Mouse (Mus musculus): ENCODE results near the gene Unc45a.
"Not testable (repeated sequence)": the region's sequence is repeated elsewhere in the genome, so short reads cannot be mapped to it uniquely, and the experiment has no call there.

Unc45a gene

DNA sequence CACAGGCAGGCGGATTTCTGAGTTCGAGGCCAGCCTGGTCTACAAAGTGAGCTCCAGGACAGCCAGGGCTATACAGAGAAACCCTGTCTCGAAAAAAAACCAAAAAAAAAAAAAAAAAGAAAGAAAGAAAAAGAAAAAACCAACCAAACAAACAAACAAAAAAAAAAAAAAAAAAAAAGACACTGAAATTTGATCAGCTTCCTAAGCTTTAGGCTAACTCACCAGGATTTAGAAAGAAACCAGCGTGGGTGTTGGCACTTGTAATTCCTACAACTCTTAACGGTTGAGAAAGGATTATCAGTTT lies 16.0 kb downstream of the Unc45a start:
- not testable (repeated sequence) for DNase-seq (ENCODE audit: low read depth)

DNA sequence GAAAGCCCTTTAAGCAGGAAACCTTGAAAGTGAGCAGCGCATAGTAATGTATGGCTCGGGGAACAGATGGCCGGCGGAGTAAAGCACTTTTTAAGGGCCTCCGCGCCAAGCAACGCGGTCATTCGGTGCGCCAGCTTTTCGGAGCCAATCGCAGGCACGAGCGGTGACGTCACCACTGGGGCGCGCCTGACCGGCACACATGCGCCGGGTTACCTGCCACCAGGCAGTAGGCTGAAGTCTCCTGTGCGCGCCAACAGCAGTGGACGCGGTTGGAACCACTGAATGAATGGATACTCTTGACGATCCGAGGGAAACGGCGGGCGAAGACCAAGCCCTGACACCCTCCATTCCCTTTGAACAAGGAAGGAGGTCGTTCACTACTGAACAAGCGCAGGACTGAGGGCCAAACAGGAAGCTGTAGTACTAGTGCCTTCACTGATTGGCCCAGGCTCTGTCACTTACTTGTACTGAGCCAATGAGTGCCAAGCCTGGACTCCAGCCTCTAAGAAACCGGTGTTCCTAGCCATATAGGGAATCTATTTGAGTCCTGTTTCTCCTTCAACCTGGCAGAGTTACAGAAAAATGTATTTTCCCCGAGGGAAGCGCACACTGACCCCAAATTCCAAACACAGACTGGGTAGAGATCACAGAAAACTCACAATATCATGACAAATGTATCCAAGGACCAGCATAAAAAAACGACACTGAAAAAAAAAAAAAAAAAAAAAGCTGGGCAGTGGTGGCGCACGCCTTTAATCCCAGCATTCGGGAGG lies 16.6 kb downstream of the Unc45a start, which contains the start of gene Rccd1:
Gene Rccd1 (minus strand): TSS at position 412 of the 773 bp plus-strand sequence.
- peak; percentile 96 for DNase-seq (ENCODE audit: low read depth)

GRCm38 (mm10) chr7:80323336-80323735 lies 17.5 kb downstream of the Unc45a start:
- DNase-seq (ENCODE audit: low read depth), result peak; percentile 32

GRCm38 (mm10) chr7:80319846-80320496 lies 20.8 kb downstream of the Unc45a start:
- DNase-seq (ENCODE audit: low read depth), result no peak

DNA sequence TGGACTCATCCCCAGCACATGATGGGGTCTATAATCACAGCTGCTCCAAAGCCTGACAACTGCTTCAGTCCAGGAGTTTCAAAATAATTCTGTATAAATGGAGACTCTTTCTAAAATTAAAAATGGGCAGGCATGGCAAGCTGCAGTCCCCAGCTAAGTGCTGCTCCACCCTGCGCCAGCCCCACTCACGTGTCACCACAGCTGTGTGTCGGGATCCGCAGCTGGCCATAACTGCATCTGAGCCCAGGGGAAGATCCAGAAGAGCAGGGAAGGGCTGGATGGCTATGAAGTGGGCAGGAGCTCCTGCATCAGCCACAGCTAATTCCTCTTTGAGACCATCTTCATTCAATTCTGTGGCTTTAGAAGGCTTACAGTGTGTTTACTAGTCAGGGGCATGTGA lies 22.1 kb downstream of the Unc45a start:
- no peak for DNase-seq (ENCODE audit: low read depth)

DNA sequence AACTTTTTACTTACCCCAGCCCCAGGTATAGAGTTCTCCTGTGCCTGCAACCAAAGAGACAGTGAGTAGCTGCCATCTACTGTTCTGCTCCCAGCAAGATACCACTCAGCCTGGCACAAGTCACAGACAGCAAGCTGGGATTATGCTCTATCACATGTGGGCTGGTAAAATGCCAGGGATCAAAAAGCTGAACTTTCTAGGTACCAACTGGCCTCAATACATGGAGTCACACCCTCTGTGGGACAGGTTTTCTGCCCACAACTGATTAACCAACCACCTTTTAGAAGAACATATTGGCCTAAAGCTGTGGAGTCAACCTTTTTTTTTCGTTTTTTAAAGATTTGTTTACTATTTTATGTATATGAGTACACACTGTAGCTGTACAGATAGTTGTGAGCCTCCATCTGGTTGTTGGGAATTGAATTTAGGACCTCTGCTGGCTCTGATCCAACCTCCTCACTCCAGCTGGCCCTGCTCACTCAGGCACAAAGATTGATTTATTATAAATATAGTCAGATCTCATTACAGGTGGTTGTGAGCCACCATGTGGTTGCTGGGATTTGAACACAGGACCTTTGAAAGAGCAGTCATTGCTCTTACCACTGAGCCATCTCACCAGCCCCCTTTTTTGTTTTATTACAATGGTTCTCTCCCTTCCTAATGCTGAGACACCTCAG lies 23.2 kb downstream of the Unc45a start:
- DNase-seq (ENCODE audit: low read depth), result no peak

- DNase-seq (ENCODE audit: low read depth), result no peak
Observed at GRCm38 (mm10) chr7:80315733-80316132, 25.1 kb downstream of the Unc45a start.

- no peak for DNase-seq (ENCODE audit: low read depth)
Observed at GRCm38 (mm10) chr7:80310771-80311170, 30.0 kb downstream of the Unc45a start.

DNA sequence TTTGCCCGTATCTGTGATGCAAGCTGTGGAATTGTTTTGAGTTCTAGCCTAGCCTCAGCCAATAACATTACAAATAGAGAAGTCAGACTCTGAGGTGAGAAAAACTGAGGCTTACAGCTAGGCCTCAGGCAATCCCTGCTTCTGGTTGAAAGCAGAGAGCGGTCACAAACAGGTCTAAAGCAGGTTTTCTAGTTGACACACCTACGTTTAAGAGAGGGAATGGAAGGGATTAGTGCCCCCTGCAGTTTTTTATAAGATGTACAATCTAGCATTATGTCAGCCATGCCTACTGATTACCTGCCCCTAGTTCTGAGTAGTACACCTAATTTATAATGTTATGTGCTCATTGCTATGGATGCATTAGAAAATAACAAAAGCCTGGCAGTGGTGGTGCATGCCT lies 33.0 kb downstream of the Unc45a start:
- DNase-seq (ENCODE audit: low read depth), result no peak

DNA sequence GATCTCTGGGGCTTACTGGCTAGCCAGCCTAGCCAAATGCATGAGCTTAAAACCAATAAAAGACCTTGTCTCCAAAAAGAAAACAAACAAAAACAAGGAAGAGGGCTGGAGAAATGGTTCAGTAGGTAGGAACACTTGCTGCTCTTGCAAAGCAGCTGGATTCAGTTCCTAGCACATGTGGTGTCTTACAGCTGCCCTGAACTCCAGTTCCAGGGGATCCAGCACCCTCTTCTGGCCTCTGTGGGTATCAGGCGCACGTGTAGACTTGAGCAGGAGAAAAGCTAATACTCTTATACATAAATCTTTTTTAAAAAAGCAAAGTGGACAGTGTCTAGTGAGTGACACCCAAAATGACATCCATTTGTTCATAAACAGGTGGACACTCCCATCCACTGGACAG lies 39.3 kb downstream of the Unc45a start:
- peak; percentile 51 for DNase-seq (ENCODE audit: low read depth)

- DNase-seq (ENCODE audit: low read depth), result peak; percentile 74
Observed at GRCm38 (mm10) chr7:80299568-80299967, 41.2 kb downstream of the Unc45a start.

- DNase-seq (ENCODE audit: low read depth), result peak; percentile 57
Observed at GRCm38 (mm10) chr7:80298754-80299153, 42.1 kb downstream of the Unc45a start.

- DNase-seq (ENCODE audit: low read depth), result no peak
Observed at GRCm38 (mm10) chr7:80297041-80297440, 43.8 kb downstream of the Unc45a start.

DNA sequence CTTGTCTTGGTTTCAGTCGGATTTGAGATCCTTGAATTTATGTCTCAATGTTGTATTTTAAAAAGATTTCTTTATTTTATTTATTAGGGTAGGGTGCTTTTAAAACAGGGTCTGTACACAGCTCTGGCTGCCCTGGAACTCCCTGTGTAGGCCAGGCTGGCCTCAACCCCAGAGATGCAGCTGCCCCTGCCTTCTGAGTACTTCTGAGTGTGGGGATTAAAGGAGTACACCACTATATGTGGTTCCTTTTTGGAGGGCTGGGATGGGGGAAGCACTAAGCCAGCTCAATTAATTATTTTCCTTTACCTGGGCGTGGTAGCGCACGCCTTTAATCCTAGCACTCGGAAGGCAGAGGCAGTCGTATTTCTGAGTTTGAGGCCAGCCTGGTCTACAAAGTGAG lies 44.3 kb downstream of the Unc45a start:
- no peak for DNase-seq (ENCODE audit: low read depth)

- no peak for DNase-seq (ENCODE audit: low read depth)
Observed at GRCm38 (mm10) chr7:80294764-80295648, 45.8 kb downstream of the Unc45a start.

DNA sequence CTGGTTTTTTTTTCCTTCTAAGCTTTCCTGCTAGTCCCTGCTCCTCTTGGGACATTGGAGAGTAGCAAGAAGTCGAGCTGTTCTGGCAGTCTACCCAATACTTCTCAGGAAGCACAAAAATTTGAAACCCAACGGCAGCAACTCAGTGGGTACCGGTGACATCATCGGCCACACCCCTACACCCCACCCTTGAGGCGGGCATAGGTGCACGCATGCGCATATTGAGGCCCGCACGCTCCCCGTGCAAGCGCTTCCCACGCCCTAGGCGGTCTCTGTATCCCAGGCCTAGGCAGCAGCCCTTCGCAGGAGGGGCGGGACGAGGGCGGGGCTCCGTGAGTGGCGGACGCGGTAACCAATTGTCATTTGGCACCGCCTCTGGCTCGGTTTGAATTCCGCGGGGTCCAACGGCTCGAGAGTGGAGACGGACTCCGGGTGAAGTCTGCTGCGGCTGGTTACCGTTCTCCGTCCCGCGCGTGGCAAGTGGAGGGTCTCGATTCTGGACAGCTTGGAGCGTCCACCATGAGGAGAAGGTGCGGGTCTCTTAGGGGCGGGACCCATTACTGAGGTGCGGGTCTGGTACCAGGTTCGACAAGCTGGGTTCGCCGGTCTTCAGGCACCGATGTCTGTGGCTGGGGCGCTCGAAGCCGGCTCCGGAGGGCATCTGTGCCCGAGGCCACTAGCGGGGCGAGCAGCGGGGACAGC lies 46.6 kb downstream of the Unc45a start, which contains the start of gene Prc1:
Gene Prc1 (plus strand): TSS at position 389 of the 702 bp plus-strand sequence.
- DNase-seq (ENCODE audit: low read depth), result peak; percentile 99

DNA sequence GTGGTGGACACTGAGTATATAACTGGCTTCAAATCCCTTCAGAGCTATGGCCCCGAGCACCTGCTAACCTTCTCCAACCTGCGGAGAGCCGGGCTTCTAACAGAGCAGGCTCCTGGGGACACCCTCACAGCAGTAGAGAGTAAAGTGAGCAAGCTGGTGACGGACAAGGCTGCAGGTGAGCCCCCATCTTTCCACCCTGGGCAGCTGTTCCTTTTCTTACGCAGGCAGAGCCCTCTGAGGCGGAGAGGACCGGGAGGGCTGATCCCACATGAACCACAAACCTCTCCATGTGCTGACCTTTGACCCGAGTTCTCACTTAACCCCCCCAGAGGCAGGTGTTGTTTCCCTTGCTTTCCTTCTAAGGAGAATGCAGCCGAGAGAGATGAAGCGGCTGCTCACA lies 53.1 kb downstream of the Unc45a start:
- no peak for DNase-seq (ENCODE audit: low read depth)

DNA sequence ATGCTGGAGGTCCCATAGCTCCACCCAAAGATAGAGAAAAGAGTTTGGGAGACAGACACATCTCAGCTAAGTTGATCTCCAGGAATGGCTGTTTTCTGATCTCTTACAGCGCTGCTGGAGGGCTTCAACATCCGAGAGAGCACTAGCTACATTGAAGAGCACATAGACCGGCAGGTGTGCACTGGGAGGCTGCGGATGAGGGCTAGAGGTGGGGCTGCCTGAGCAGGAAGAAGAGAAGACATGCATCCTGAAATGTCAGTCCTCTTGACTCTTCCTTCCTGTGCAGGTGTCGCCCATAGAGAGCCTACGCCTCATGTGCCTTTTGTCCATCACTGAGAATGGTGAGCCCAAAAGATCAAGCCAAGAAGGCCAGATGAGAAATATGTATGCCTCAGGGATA lies 55.1 kb downstream of the Unc45a start:
- DNase-seq (ENCODE audit: low read depth), result no peak

DNA sequence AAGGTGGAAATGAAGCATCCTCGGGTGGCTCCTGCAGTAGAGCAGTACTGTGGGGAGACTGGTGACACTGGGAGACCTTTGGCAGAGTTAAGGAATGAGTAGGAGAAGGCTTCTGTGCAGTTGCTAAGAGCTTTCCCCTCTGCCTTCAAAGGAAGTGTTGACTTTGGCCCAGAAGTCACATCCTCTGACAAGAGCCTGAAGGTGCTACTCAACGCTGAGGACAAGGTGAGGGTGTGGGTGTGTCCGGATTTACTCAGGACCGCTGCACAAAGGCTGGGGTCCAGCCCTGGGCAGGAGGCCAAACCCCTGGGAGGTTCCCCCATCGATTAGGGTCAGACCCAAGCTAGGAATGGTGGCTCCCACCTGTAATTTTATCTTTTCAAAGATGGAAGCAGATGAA lies 56.4 kb downstream of the Unc45a start:
- DNase-seq (ENCODE audit: low read depth), result no peak

GRCm38 (mm10) chr7:80283226-80283918 lies 57.4 kb downstream of the Unc45a start:
- DNase-seq (ENCODE audit: low read depth), result no peak

GRCm38 (mm10) chr7:80281646-80282045 lies 59.2 kb downstream of the Unc45a start:
- no peak for DNase-seq (ENCODE audit: low read depth)
